Mouse (Mus musculus) midbrain, embryonic 11.5 days (tissue): ENCODE results near the gene Abca2. TPM values are rescaled to one million over a fixed set of nuclear protein-coding genes. Genes with fewer than 3 reads are reported as not detected.
"Not testable (repeated sequence)": the region's sequence is repeated elsewhere in the genome, so short reads cannot be mapped to it uniquely, and the experiment has no call there.

Experiments used
- ATAC-seq: fragments of 200-750 bp; cut with Nextera tagmentation; 2 replicates; pipeline ENCODE4 v1.8.0; 2017; ENCODE audit warnings: moderate TSS enrichment, moderate library complexity; ENCODE audit not compliant: low FRiP score
- DNase-seq: peaks from one replicate; pipeline ENCODE4 v3.0.0; 2015; ENCODE audit warnings: low spot score; ENCODE audit errors: missing footprints
- H3K27ac ChIP-seq: fragments of 300-500 bp; sonication (generic); 2 replicates; pipeline ENCODE4 v1.5.1; 2014; ENCODE audit warnings: low read depth, low read length
- H3K27me3 ChIP-seq: fragments of 300-500 bp; sonication (generic); 2 replicates; pipeline ENCODE4 v1.6.1; 2014; ENCODE audit warnings: mild to moderate bottlenecking, low read length, moderate library complexity, mixed read lengths; ENCODE audit not compliant: control insufficient read depth, insufficient read depth
- H3K36me3 ChIP-seq: fragments of 300-500 bp; sonication (generic); 2 replicates; pipeline ENCODE4 v1.6.1; 2014; ENCODE audit warnings: mild to moderate bottlenecking, low read length, moderate library complexity, mixed read lengths; ENCODE audit not compliant: control insufficient read depth, insufficient read depth
- H3K4me1 ChIP-seq: fragments of 300-500 bp; sonication (generic); 2 replicates; pipeline ENCODE4 v1.6.1; 2014; ENCODE audit warnings: low read length; ENCODE audit not compliant: control insufficient read depth, insufficient read depth
- H3K4me2 ChIP-seq: fragments of 300-500 bp; sonication (generic); 2 replicates; pipeline ENCODE4 v1.6.1; 2014; ENCODE audit warnings: mild to moderate bottlenecking, moderate library complexity
- H3K4me3 ChIP-seq: fragments of 300-500 bp; sonication (generic); 2 replicates; pipeline ENCODE4 v1.5.1; 2014; ENCODE audit warnings: low read depth, low read length
- H3K9ac ChIP-seq: fragments of 300-500 bp; sonication (generic); 2 replicates; pipeline ENCODE4 v1.6.1; 2014; ENCODE audit warnings: low read length
- H3K9me3 ChIP-seq: fragments of 300-500 bp; sonication (generic); 2 replicates; pipeline ENCODE4 v1.6.1; 2016; ENCODE audit warnings: low read length; ENCODE audit not compliant: control insufficient read depth
- WGBS: fragments of 180-500 bp; shearing (Covaris S2); extraction: QIAGEN DNeasy Blood & Tissue Kit; methylation state at CpG from one replicate; pipeline ENCODE4 v1.1.7; 2014; 5-methylcytosine and 5-hydroxymethylcytosine counted together
- polyA plus RNA-seq: library from polyadenylated mRNA; unstranded; fragments of >200 nt; fragmentation: Nextera tagmentation; extraction: Ambion mirVana; gene quantifications from 2 replicates; pipeline ENCODE4 v1.2.1, GENCODE M21; 2014

Abca2 gene
- polyA plus RNA-seq, 1 experiment from 2014 or later, result 5.4 TPM

DNA sequence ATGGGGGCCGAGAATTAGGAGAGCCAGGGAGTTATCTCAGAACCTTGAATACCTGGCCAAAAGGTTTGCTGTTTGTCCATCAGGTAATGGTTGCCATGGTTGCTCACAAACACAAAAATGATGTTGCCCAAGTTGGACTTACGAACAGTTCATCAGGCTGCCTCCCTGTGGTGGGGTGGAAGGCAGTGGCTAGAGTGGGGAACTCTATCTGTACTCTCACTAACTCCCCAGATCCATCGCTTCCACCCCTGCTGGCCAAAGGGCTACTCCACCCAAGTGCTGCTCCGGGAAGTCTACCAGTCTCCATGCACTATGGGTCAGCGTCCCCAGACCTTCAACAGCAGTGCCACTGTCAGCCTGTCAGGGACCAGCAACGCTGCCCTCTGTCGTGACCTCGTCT lies 29.5 kb upstream of the Abca2 start, which contains the start of gene Npdc1:
Gene Npdc1, plus strand, starts transcription at position 301 of the 400 bp plus-strand sequence.
- H3K4me1 ChIP-seq, result peaks cover 6% of the 10 kb centered on the region
- H3K4me3 ChIP-seq, result no peak within 1 kb of the TSS
- H3K36me3 ChIP-seq, result no peaks in the 10 kb centered on the region
- WGBS, result 68% methylated on average over 8 of the region's 8 CpGs
- H3K27me3 ChIP-seq, result peaks cover 42% of the 10 kb centered on the region
- no peak within 1 kb of the TSS for H3K27ac ChIP-seq
- H3K9ac ChIP-seq, result no peak within 1 kb of the TSS
- no peaks in the 10 kb centered on the region for H3K9me3 ChIP-seq
- no peak for ATAC-seq
- DNase-seq, result no peak
- no peak within 1 kb of the TSS for H3K4me2 ChIP-seq

GRCm38 (mm10) chr2:25400291-25400690 lies 28.2 kb upstream of the Abca2 start:
- H3K27ac ChIP-seq, result no peak overlapping the region
- H3K9me3 ChIP-seq, result no peaks in the 10 kb centered on the region
- peak overlapping the region; percentile 9; the same call in 1 of the 2 replicates for H3K4me3 ChIP-seq
- 26% methylated on average over 16 of the region's 16 CpGs for WGBS
- H3K27me3 ChIP-seq, result peaks cover 36% of the 10 kb centered on the region
- no peak overlapping the region for H3K9ac ChIP-seq
- no peaks in the 10 kb centered on the region for H3K36me3 ChIP-seq
- peaks cover 10% of the 10 kb centered on the region for H3K4me1 ChIP-seq
- ATAC-seq (no peak), DNase-seq (no peak)
- peak overlapping the region; percentile 20 for H3K4me2 ChIP-seq

- H3K4me3 ChIP-seq, result peak overlapping the region; percentile 9; the same call in 1 of the 2 replicates
- peaks cover 32% of the 10 kb centered on the region for H3K27me3 ChIP-seq
- DNase-seq, result peak; percentile 89
- peak overlapping the region; percentile 20 for H3K4me2 ChIP-seq
- no peaks in the 10 kb centered on the region for H3K9me3 ChIP-seq
- peaks cover 8% of the 10 kb centered on the region for H3K4me1 ChIP-seq
- no peak for ATAC-seq
- no peak overlapping the region for H3K27ac ChIP-seq
- WGBS, result 3% methylated on average over 17 of the region's 17 CpGs
- no peaks in the 10 kb centered on the region for H3K36me3 ChIP-seq
- no peak overlapping the region for H3K9ac ChIP-seq
Observed at GRCm38 (mm10) chr2:25400764-25401163, 27.7 kb upstream of the Abca2 start.

DNA sequence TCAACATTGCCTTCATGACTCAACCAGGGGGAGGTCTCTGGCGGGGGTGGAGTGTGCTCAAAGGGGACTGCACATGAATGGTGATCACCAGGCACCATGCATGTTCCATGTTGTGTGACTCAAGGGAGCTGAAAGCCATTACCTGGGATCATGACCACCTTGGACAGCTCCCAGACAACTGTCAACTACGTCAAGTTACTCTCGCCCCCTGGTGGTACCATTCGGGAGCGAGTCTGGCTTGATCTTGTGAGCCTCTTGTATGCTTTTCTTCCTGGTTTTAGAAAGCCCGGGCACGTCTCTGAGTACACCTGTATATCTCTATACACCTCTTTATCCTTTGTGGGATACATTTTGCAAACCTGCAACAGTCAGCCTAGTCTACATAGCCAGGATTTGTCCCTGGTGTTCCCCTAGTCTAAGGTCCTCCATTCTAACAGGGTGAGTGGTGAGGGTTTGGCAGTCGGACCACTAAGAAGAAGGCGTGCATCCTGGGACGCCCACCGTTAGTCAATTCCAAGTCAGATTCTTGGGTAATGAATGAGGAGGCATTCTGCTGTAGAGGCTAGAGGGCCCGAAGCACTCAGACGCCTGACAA lies 26.0 kb upstream of the Abca2 start:
- H3K27me3 ChIP-seq, result peaks cover 17% of the 10 kb centered on the region
- peaks cover 5% of the 10 kb centered on the region for H3K4me1 ChIP-seq
- under 1% methylated on average over 13 of the region's 13 CpGs for WGBS
- H3K27ac ChIP-seq, result peak overlapping the region; percentile 54; the same call in 1 of the 2 replicates
- no peaks in the 10 kb centered on the region for H3K36me3 ChIP-seq
- peak; percentile 12 for ATAC-seq
- H3K4me3 ChIP-seq, result peak overlapping the region; percentile 91
- H3K4me2 ChIP-seq, result peak overlapping the region; percentile 84
- no peaks in the 10 kb centered on the region for H3K9me3 ChIP-seq
- peak; percentile 98 for DNase-seq
- H3K9ac ChIP-seq, result peak overlapping the region; percentile 95

DNA sequence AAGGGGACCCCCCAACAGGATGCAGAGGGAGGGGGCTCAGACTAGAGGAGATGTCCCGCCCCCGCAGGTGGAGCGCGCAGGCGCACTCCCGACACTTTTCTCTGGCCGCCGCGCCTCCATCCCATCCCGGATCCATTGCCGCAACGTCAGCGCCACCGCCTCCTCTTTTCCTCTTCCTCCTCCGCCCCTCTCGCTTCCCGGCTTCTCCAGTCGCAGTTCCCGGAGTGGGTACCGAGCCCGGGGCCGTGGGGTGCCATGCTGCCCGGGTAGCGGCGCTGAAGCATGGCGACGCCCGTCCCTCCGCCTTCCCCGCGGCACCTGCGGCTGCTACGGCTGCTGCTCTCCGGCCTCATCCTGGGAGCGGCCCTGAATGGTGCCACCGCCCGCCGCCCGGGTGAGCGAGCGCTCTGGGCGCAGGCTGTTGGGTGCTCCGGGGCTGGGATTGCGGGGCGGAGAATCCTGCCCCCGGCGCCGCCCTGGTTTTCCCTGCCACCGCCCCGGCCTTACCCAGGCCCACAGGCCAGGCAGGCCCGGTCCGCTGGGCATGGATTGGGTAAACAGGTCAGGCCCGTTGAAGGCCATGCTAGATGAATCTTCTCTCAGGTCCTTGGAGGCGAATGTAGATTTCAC lies 25.4 kb upstream of the Abca2 start:
- H3K9me3 ChIP-seq, result no peaks in the 10 kb centered on the region
- DNase-seq (peak; percentile 96), ATAC-seq (peak; percentile 71)
- WGBS, result 1% methylated on average over 52 of the region's 54 CpGs
- peak overlapping the region; percentile 84 for H3K4me2 ChIP-seq
- H3K9ac ChIP-seq, result peak overlapping the region; percentile 95
- peak overlapping the region; percentile 54; the same call in 1 of the 2 replicates for H3K27ac ChIP-seq
- peak overlapping the region; percentile 91 for H3K4me3 ChIP-seq
- H3K36me3 ChIP-seq, result no peaks in the 10 kb centered on the region
- H3K27me3 ChIP-seq, result peaks cover 16% of the 10 kb centered on the region
- H3K4me1 ChIP-seq, result peaks cover 5% of the 10 kb centered on the region

DNA sequence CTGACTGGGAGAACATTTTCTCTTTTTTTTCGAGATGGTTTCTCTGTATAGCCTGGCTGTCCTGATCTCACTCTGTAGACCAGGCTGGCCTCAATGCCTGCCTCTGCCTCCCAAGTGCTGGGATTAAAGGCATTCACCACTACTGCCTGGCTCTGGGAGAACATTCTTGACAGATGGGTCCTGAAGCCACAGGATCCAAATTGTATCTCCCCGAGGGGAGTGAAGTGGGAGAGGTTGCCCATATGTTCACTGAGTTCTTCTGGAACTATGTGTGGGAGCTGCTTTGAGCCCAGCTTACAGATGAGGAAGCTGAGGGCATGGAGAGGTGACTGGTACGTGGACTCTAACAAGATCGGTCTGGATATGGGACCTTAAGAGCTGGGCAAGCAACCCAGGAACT lies 24.5 kb upstream of the Abca2 start:
- Histone ChIP-seq H3K9ac (peak overlapping the region; percentile 95), H3K4me3 (peak overlapping the region; percentile 91), H3K36me3 (no peaks in the 10 kb centered on the region; the same call in 1 of the 2 replicates), H3K4me1 (peaks cover 5% of the 10 kb centered on the region), H3K27me3 (peaks cover 13% of the 10 kb centered on the region; the same call in 1 of the 2 replicates), H3K27ac (no peak overlapping the region), H3K4me2 (peak overlapping the region; percentile 84), H3K9me3 (no peaks in the 10 kb centered on the region)
- ATAC-seq (no peak), DNase-seq (no peak)
- 86% methylated on average over 4 of the region's 4 CpGs for WGBS

- H3K4me3 ChIP-seq, result no peak overlapping the region
- peaks cover 5% of the 10 kb centered on the region for H3K4me1 ChIP-seq
- no peak overlapping the region for H3K4me2 ChIP-seq
- H3K36me3 ChIP-seq, result no peaks in the 10 kb centered on the region; the same call in 1 of the 2 replicates
- no peak for ATAC-seq
- 93% methylated on average over 10 of the region's 10 CpGs for WGBS
- DNase-seq, result no peak
- no peak overlapping the region for H3K9ac ChIP-seq
- H3K9me3 ChIP-seq, result no peaks in the 10 kb centered on the region
- H3K27me3 ChIP-seq, result no peaks in the 10 kb centered on the region
- H3K27ac ChIP-seq, result no peak overlapping the region
Observed at GRCm38 (mm10) chr2:25408908-25409307, 19.6 kb upstream of the Abca2 start.

- H3K4me3 ChIP-seq, H3K36me3 ChIP-seq, H3K4me1 ChIP-seq, H3K9me3 ChIP-seq, H3K4me2 ChIP-seq, H3K9ac ChIP-seq, H3K27ac ChIP-seq, DNase-seq, H3K27me3 ChIP-seq, ATAC-seq: not testable (repeated sequence)
Observed at GRCm38 (mm10) chr2:25413436-25413835, 15.1 kb upstream of the Abca2 start.

DNA sequence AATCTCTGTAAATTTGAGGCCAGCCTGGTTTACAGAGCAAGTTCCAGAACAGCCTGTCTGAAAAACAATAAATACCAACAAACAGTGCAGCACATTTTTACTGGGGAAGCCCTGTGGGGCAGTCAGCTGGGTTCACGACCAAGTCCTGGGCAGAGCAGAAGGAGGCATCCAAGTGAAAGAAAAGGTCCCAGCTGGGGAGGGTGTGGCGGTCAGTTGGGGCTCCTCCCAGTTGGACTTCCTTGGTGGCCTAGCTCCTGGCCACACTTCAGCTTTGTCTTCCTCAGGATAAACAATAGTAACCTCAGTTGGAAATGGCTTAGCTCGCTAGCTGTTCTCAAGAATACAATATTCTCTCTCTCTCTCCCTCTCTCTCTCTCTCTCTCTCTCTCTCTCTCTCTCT lies 11.1 kb upstream of the Abca2 start:
- H3K4me1 ChIP-seq, result no peaks in the 10 kb centered on the region
- WGBS, result 24% methylated on average over 3 of the region's 3 CpGs
- H3K27ac ChIP-seq, result no peak overlapping the region
- no peak overlapping the region for H3K4me2 ChIP-seq
- H3K27me3 ChIP-seq, result no peaks in the 10 kb centered on the region
- no peak overlapping the region for H3K4me3 ChIP-seq
- DNase-seq (no peak), ATAC-seq (no peak)
- H3K36me3 ChIP-seq, result no peaks in the 10 kb centered on the region
- H3K9ac ChIP-seq, result no peak overlapping the region
- no peaks in the 10 kb centered on the region for H3K9me3 ChIP-seq
